Mouse (Mus musculus) liver, adult 2 months (tissue): ENCODE data around the gene Gpr162. TPM values are rescaled to one million over a fixed set of nuclear protein-coding genes. Genes with fewer than 3 reads are reported as not detected.
"Not testable (repeated sequence)": the region's sequence is repeated elsewhere in the genome, so short reads cannot be mapped to it uniquely, and the experiment has no call there.

ENCODE experiments used
- DNase-seq: peaks from one replicate; pipeline ENCODE4 v3.0.0-alpha.2; 2011; ENCODE audit warnings: low read depth, low spot score; ENCODE audit errors: extremely low read depth
- H3K27ac ChIP-seq: fragments of 200-500 bp; replicated peaks from 2 replicates; pipeline ENCODE4 v1.5.1; 2012; ENCODE audit warnings: low read depth, mild to moderate bottlenecking, control low read depth, inconsistent platforms, low read length; ENCODE audit not compliant: insufficient read depth
- H3K27me3 ChIP-seq: fragments of 200-500 bp; 2 replicates; pipeline ENCODE4 v1.6.1; 2012; ENCODE audit warnings: mild to moderate bottlenecking, moderate library complexity, low read length, inconsistent platforms; ENCODE audit not compliant: control insufficient read depth, insufficient read depth
- H3K36me3 ChIP-seq: fragments of 200-500 bp; 2 replicates; pipeline ENCODE4 v1.6.1; 2012; ENCODE audit warnings: low read length, inconsistent platforms; ENCODE audit not compliant: control insufficient read depth, insufficient read depth
- H3K4me1 ChIP-seq: fragments of 200-500 bp; 2 replicates; pipeline ENCODE4 v1.6.1; 2011; ENCODE audit warnings: low read length; ENCODE audit not compliant: control insufficient read depth, insufficient read depth
- H3K4me3 ChIP-seq: fragments of 200-500 bp; 2 replicates; pipeline ENCODE4 v1.5.1; 2011; ENCODE audit warnings: low read depth, mild to moderate bottlenecking, control low read depth, low read length, moderate library complexity; ENCODE audit not compliant: insufficient read depth
- H3K79me2 ChIP-seq: fragments of 200-500 bp; 2 replicates; pipeline ENCODE4 v1.6.1; 2012; ENCODE audit warnings: inconsistent platforms, mild to moderate bottlenecking, low read length, moderate library complexity; ENCODE audit not compliant: control insufficient read depth, insufficient read depth
- H3K9ac ChIP-seq: fragments of 200-500 bp; 2 replicates; pipeline ENCODE4 v1.6.1; 2012; ENCODE audit warnings: low read depth, mild to moderate bottlenecking, control low read depth, inconsistent platforms, low read length
- CTCF ChIP-seq: fragments of 200-500 bp; IDR thresholded peaks from 2 replicates; pipeline ENCODE4 v1.5.1; 2011; ENCODE audit warnings: low read depth, low read length, control low read depth
- POLR2A ChIP-seq: fragments of 200-500 bp; IDR thresholded peaks from 2 replicates; pipeline ENCODE4 v1.6.1; 2011; ENCODE audit warnings: low read length, control low read depth; ENCODE audit not compliant: insufficient read depth; ENCODE audit errors: extremely low read depth
- WGBS: fragments of 180-500 bp; shearing (Covaris S2); methylation state at CpG from one replicate; pipeline ENCODE4 v1.1.7; 2018; 5-methylcytosine and 5-hydroxymethylcytosine counted together
- polyA plus RNA-seq: library from polyadenylated mRNA; depleted of rRNA; stranded (reverse); fragments of >200 nt; gene quantifications from 2 replicates; pipeline ENCODE4 v1.2.3, GENCODE M21; 2012
- total RNA-seq: library from RNA; depleted of rRNA; stranded (reverse); fragments of >200 nt; gene quantifications from 2 replicates; pipeline ENCODE4 v1.2.3, GENCODE M21; 2014

The Gpr162 gene
- total and polyA plus RNA-seq, 2 experiments: 0.09 to 0.44 TPM

DNA sequence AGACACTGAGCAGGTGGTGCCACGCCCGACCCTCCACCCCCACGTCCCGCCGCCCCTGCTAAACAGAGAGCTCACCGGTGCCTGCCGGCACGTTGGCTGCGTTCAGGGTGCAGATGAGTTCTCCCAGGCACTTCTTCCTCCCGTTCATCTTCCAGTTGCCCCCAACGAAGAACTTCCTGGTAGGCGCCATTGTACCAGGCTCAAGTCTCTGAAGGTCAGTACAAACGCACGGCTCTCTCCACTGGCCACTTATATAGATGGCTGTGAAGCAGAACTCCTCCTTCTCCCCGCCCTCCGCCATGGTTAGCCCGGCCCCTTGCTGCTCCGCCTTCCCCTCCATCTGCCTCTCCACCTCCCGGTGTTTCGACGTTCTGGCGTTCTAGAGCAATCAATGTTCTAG, 49.9 kb downstream of the Gpr162 start, which contains the start of gene Tpi1:
Tpi1 (minus strand) TSS at position 364 of the 400 bp plus-strand sequence.
- Histone ChIP-seq H3K4me3 (peak within 1 kb of the TSS; percentile 80), H3K27me3 (no peaks in the 10 kb centered on the region), H3K36me3 (peaks cover 10% of the 10 kb centered on the region), H3K9ac (peak within 1 kb of the TSS; percentile 79), H3K27ac (peak within 1 kb of the TSS; percentile 76), H3K4me1 (peaks cover 19% of the 10 kb centered on the region), H3K79me2 (no peaks in the 10 kb centered on the region)
- DNase-seq: peak; percentile 86
- peak; percentile 95; the same call in 1 of the 2 replicates for TF ChIP-seq POLR2A
- TF ChIP-seq CTCF: no peak
- under 1% methylated on average over 22 of the region's 22 CpGs for WGBS

DNA sequence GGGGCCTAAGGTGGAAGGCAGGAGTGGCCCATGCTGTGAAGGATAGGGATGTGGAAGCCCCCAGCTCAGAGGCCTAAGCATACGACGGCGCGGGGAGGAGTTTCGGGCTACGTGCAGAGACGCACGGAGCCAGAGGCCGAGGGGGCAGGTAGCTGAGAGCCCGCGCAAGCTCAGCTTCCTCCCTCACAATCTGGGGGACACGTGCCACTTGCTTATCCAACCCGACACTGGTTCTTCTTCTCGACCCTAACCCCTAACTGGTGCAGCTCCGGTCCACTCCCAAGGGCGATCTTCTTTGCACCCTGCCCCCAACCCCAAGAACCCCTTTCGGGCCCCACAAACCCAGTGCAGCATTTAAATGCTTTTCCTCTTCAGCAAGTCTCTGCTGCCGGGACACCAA, 50.3 kb downstream of the Gpr162 start:
- H3K4me1 ChIP-seq: peaks cover 19% of the 10 kb centered on the region
- peak overlapping the region; percentile 76 for H3K27ac ChIP-seq
- peak; percentile 41 for DNase-seq
- peak overlapping the region; percentile 79 for H3K9ac ChIP-seq
- TF ChIP-seq POLR2A: no peak
- TF ChIP-seq CTCF: no peak
- no peaks in the 10 kb centered on the region for H3K27me3 ChIP-seq
- H3K4me3 ChIP-seq: peak overlapping the region; percentile 80
- 0% methylated on average over 18 of the region's 18 CpGs for WGBS
- H3K36me3 ChIP-seq: peaks cover 10% of the 10 kb centered on the region
- H3K79me2 ChIP-seq: no peaks in the 10 kb centered on the region

- Histone ChIP-seq H3K79me2 (no peaks in the 10 kb centered on the region), H3K27ac (peak overlapping the region; percentile 76), H3K9ac (peak overlapping the region; percentile 79), H3K4me1 (peaks cover 23% of the 10 kb centered on the region), H3K27me3 (no peaks in the 10 kb centered on the region), H3K36me3 (peaks cover 10% of the 10 kb centered on the region), H3K4me3 (peak overlapping the region; percentile 80)
- DNase-seq: peak; percentile 78
- WGBS: 14% methylated on average over 9 of the region's 9 CpGs
- TF ChIP-seq CTCF: no peak
These were observed 50.9 kb downstream of the Gpr162 start for GRCm38 (mm10) chr6:124812848-124813247.

DNA sequence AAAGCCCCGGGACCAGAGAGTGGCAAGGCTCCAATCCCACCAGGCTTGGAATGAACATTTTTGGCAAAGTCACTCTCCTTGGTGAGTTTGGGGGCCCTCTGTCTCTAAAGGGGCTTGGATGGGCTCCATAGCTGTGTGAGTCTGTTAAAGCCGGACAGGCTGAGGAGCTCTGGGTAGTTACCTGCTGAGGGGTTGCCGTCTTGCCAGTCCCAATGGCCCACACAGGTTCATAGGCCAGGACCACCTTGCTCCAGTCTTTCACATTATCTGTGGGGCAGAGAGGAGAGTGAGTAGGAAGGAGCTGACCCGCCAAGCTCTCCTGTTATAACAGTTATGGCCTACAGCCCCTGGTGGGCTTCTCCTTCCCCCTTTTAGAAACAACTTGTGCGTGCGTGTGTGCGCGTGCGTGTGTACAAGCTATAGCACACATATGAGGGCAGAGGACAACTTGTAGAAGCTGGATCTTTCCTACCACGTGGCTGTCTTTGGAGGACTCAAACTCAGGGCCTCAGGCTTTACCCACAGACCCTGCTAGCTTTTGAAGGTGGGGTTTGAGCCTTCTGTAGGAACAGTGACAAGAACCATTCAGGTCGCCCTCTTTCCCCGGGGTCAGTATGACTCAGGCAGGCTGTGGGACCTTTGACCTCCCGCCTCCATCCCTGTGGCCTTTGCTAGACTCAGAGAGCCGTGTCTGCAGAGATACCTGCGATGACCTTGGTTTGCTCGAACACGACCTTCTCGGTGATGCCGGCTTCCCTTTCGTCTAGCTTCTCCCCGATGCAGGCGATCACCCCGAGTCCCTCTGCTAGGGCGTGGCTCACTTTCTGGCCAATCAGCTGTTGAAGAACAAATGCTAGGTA, 51.9 kb downstream of the Gpr162 start:
- no peak for TF ChIP-seq CTCF
- no peak for TF ChIP-seq POLR2A
- peaks cover 8% of the 10 kb centered on the region for H3K36me3 ChIP-seq
- H3K27me3 ChIP-seq: no peaks in the 10 kb centered on the region
- H3K4me3 ChIP-seq: peak overlapping the region; percentile 80
- peak overlapping the region; percentile 79 for H3K9ac ChIP-seq
- peaks cover 23% of the 10 kb centered on the region for H3K4me1 ChIP-seq
- 45% methylated on average over 24 of the region's 24 CpGs for WGBS
- no peaks in the 10 kb centered on the region for H3K79me2 ChIP-seq
- H3K27ac ChIP-seq: peak overlapping the region; percentile 78
- DNase-seq: peak; percentile 70

- WGBS: 10% methylated on average over 4 of the region's 4 CpGs
- Histone ChIP-seq H3K9ac (no peak overlapping the region), H3K4me1 (peaks cover 25% of the 10 kb centered on the region), H3K4me3 (no peak overlapping the region), H3K27me3 (no peaks in the 10 kb centered on the region), H3K36me3 (peaks cover 8% of the 10 kb centered on the region), H3K27ac (no peak overlapping the region), H3K79me2 (no peaks in the 10 kb centered on the region)
- DNase-seq: peak; percentile 33
- no peak for TF ChIP-seq CTCF
- TF ChIP-seq POLR2A: no peak
These were observed 52.4 kb downstream of the Gpr162 start for GRCm38 (mm10) chr6:124811403-124811665.

DNA sequence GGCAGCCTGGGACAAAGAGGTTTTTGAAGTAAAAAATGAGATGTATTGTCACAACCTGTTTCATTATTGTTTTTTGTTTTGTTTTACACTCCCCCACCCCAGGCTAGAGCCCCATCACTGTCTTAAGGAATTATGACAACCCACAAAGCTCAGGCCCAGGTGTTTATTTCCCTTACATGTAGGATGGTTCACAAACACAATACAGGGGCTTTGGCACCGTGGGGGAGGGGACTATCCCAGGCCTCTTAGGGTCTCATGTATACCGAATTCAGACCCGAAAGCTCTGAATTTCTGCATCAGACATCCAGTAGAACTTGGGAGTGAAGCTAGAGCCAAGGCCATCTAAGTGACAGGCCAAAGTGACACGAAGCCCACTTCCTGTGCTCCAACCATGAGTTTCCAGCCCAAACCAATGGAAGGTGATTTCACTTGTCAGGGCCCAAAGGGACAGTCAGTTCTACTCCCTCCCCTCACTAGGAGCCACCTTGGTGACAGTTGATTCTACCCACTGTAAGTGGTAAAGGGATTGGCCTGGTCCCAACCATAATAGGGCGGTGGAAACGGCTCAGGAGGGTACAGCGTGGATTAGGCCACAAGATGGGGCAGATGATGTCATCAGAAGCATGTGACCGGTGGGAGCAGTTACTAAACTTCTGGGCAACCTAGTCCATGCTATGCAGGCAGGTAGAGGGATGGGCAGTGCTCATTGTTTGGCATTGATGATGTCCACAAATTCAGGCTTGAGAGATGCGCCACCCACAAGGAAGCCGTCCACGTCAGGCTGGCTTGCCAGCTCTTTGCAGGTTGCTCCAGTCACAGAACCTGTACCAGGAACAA, 53.0 kb downstream of the Gpr162 start:
- WGBS: 76% methylated on average over 11 of the region's 11 CpGs
- H3K79me2 ChIP-seq, H3K4me3 ChIP-seq, H3K36me3 ChIP-seq, H3K9ac ChIP-seq, H3K27me3 ChIP-seq, H3K27ac ChIP-seq, DNase-seq: not testable (repeated sequence)
- peaks cover 26% of the 10 kb centered on the region for H3K4me1 ChIP-seq
